Mouse (Mus musculus) intestine, embryonic 14.5 days (tissue): Measurements from ENCODE around the gene Tssk3. TPM values are rescaled to one million over a fixed set of nuclear protein-coding genes. Genes with fewer than 3 reads are reported as not detected.

Experiments used
- ATAC-seq: fragments of 200-750 bp; cut with Nextera tagmentation; replicated peaks from 2 replicates; pipeline ENCODE4 v1.8.0; 2017; ENCODE audit warnings: low read depth, moderate number of reproducible peaks, moderate TSS enrichment, moderate library complexity; ENCODE audit not compliant: low FRiP score, low TSS enrichment
- DNase-seq: peaks from one replicate; pipeline ENCODE4 v3.0.0-alpha.2; 2018; ENCODE audit warnings: low spot score
- H3K27ac ChIP-seq: fragments of 300-500 bp; sonication (generic); 2 replicates; pipeline ENCODE4 v1.5.1; 2014; ENCODE audit warnings: low read depth, mild to moderate bottlenecking, control low read depth
- H3K27me3 ChIP-seq: fragments of 300-500 bp; sonication (generic); replicated peaks from 2 replicates; pipeline ENCODE4 v1.6.1; 2014; ENCODE audit warnings: low read length, control low read depth; ENCODE audit not compliant: control insufficient read depth, insufficient read depth
- H3K36me3 ChIP-seq: fragments of 300-500 bp; sonication (generic); 2 replicates; pipeline ENCODE4 v1.6.1; 2014; ENCODE audit warnings: low read length, control low read depth; ENCODE audit not compliant: control insufficient read depth, insufficient read depth
- H3K4me1 ChIP-seq: fragments of 300-500 bp; sonication (generic); replicated peaks from 2 replicates; pipeline ENCODE4 v1.6.1; 2014; ENCODE audit warnings: low read length, control low read depth, mixed read lengths; ENCODE audit not compliant: control insufficient read depth, insufficient read depth
- H3K4me2 ChIP-seq: fragments of 300-500 bp; sonication (generic); 2 replicates; pipeline ENCODE4 v1.6.1; 2014; ENCODE audit warnings: low read length
- H3K4me3 ChIP-seq: fragments of 300-500 bp; sonication (generic); 2 replicates; pipeline ENCODE4 v1.5.1; 2014; ENCODE audit warnings: low read depth, low read length, control low read depth, mixed read lengths
- H3K9ac ChIP-seq: fragments of 300-500 bp; sonication (generic); 2 replicates; pipeline ENCODE4 v1.6.1; 2014; ENCODE audit warnings: mild to moderate bottlenecking, low read length
- H3K9me3 ChIP-seq: fragments of 300-500 bp; sonication (generic); 2 replicates; pipeline ENCODE4 v1.6.1; 2016; ENCODE audit warnings: low read length, control low read depth; ENCODE audit not compliant: control insufficient read depth
- WGBS: fragments of 180-500 bp; shearing (Covaris S2); extraction: QIAGEN DNeasy Blood & Tissue Kit; methylation state at CpG from one replicate; pipeline ENCODE4 v1.1.7; 2014; 5-methylcytosine and 5-hydroxymethylcytosine counted together
- polyA plus RNA-seq: library from polyadenylated mRNA; unstranded; fragments of >200 nt; fragmentation: Nextera tagmentation; extraction: Ambion mirVana; gene quantifications from 2 replicates; pipeline ENCODE4 v1.2.1, GENCODE M21; 2014

Gene Tssk3
- polyA plus RNA-seq, 1 experiment from 2014 or later = not detected

- DNase-seq (no peak), ATAC-seq (no peak)
- 58% methylated on average over 9 of the region's 10 CpGs for WGBS
Measured at GRCm38 (mm10) chr4:129507434-129508236, 16.8 kb upstream of the Tssk3 start.

GRCm38 (mm10) chr4:129505511-129505910, 14.7 kb upstream of the Tssk3 start:
- H3K27me3 ChIP-seq = no peaks in the 10 kb centered on the region
- H3K4me3 ChIP-seq = no peak overlapping the region
- peaks cover 16% of the 10 kb centered on the region; the same call in 1 of the 2 replicates for H3K4me1 ChIP-seq
- H3K9ac ChIP-seq = no peak overlapping the region
- DNase-seq = no peak
- H3K36me3 ChIP-seq = no peaks in the 10 kb centered on the region
- H3K9me3 ChIP-seq = no peaks in the 10 kb centered on the region
- H3K4me2 ChIP-seq = no peak overlapping the region
- no peak for ATAC-seq
- H3K27ac ChIP-seq = no peak overlapping the region
- WGBS = 78% methylated on average over 3 of the region's 3 CpGs

More at GRCm38 (mm10) chr4:129507434-129508236, 16.8 kb upstream of the Tssk3 start:
- no peak overlapping the region for H3K9ac ChIP-seq
- H3K27ac ChIP-seq = no peak overlapping the region
- no peaks in the 10 kb centered on the region for H3K27me3 ChIP-seq
- H3K4me1 ChIP-seq = peaks cover 7% of the 10 kb centered on the region; the same call in 1 of the 2 replicates
- no peaks in the 10 kb centered on the region for H3K9me3 ChIP-seq
- H3K4me2 ChIP-seq = no peak overlapping the region
- H3K4me3 ChIP-seq = no peak overlapping the region
- no peaks in the 10 kb centered on the region for H3K36me3 ChIP-seq

DNA sequence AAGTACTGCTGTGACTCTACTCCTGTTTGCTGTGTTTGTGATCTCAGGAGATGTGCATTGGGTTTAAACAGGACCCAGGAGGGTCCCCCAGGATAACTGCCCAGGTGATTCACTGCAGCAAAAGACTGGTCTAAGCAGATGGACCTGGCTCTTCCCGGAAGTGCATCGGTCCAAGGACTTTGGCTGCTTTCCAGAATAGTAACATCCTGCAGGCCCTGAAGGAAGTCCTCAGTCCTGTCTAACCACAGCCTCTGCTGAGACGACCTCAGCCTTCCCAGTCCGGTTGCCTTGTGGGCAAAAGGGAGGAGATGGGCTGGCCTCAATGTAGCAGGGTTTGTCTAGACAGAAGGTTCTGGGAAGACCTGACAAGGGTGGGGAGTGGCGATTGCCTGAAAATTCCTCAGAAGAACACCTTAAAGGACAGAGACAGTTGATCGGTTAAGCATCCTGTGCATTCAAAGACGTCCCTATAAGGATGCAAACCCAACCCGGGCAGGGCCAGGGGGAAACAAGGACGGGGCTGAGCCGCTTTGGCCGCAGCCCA, 12.2 kb upstream of the Tssk3 start:
- H3K9ac ChIP-seq = no peak overlapping the region
- no peak overlapping the region for H3K4me3 ChIP-seq
- no peaks in the 10 kb centered on the region for H3K36me3 ChIP-seq
- H3K9me3 ChIP-seq = no peaks in the 10 kb centered on the region
- WGBS = 54% methylated on average over 11 of the region's 11 CpGs
- ATAC-seq (no peak), DNase-seq (no peak)
- H3K4me2 ChIP-seq = no peak overlapping the region
- H3K27me3 ChIP-seq = no peaks in the 10 kb centered on the region
- H3K4me1 ChIP-seq = peaks cover 18% of the 10 kb centered on the region; the same call in 1 of the 2 replicates
- peak overlapping the region; percentile 59 for H3K27ac ChIP-seq

- no peak for DNase-seq
Measured at GRCm38 (mm10) chr4:129502327-129502888, 11.6 kb upstream of the Tssk3 start.

DNA sequence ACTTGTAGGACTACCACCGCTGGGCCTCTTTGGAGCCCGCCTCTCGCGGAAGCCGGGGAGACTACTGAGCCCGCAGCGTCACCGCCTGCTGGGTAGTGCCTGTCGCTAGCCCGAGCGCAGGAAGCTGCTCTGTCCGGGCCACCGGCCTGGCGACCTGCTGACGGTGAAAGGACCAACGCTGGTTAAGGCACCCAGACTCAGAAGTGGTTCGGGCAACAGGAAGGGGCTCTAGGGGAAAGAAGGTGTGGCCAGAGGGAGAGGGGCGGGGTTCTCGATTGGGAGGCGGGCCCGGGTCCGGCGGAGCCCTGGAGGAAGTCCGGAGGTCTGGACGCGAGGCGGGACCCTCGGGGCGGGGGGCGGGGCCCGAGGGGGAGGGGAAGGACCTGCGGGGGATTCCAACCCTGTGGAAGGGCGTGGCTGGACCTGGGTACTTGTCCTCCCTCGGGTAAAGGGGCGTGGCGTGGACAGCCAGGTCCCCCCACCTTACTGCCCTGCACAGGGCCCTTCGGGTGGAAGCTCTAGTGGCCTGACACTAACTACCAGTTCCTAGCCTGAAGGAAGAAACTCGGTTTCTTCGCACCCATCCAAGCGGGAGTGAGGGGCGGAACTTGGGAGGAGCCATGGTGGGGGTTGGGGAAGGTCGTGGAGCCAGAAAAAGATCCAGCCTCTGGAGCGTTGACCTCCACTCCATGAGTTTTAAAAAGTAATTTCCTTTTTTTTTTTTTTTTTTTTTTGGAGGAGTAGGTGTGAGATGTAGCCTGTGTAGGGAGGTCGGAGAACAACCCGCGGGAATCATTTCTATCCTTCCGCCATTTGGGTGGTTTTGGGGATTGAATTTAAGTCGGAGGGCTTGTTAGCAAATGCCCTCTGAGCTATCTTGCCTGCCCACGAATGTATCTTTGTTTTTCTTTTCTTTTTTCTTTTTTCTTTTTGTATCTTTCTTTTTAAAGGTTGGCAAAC, 10.1 kb upstream of the Tssk3 start:
- peak overlapping the region; percentile 91 for H3K27ac ChIP-seq
- no peaks in the 10 kb centered on the region for H3K27me3 ChIP-seq
- H3K4me3 ChIP-seq = peak overlapping the region; percentile 49
- H3K9me3 ChIP-seq = no peaks in the 10 kb centered on the region
- WGBS = 2% methylated on average over 45 of the region's 49 CpGs
- ATAC-seq (peak; percentile 89), DNase-seq (peak; percentile 97)
- peak overlapping the region; percentile 57 for H3K9ac ChIP-seq
- H3K4me2 ChIP-seq = peak overlapping the region; percentile 67
- no peaks in the 10 kb centered on the region for H3K36me3 ChIP-seq
- peaks cover 24% of the 10 kb centered on the region; the same call in 1 of the 2 replicates for H3K4me1 ChIP-seq

More at GRCm38 (mm10) chr4:129502327-129502888, 11.6 kb upstream of the Tssk3 start:
- Histone ChIP-seq H3K4me2 (no peak overlapping the region), H3K4me3 (no peak overlapping the region), H3K9me3 (no peaks in the 10 kb centered on the region), H3K4me1 (peaks cover 18% of the 10 kb centered on the region; the same call in 1 of the 2 replicates), H3K36me3 (no peaks in the 10 kb centered on the region), H3K27ac (peak overlapping the region; percentile 59), H3K9ac (no peak overlapping the region), H3K27me3 (no peaks in the 10 kb centered on the region)
- 49% methylated on average over 9 of the region's 9 CpGs for WGBS
- ATAC-seq = no peak

DNA sequence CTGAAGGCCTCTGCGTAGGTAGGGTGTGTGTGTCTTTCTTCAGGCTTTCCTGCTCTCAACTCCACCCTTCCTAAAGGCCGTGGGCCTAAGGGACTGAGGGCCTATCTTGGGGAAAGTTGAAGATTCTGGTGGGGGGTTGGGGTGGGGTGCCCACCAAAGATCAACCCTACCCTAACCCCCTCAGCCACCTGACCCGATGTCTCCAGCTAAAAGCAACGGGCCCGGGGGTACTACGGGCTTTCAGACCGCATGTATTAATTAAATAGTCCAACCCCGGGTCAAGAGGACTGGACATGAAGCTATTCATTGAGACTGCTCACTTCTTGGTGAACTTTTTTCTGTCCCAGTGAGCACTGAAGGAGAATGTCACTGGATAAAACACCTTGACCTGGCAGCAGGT, 9.2 kb upstream of the Tssk3 start:
- peak overlapping the region; percentile 57; the same call in 1 of the 2 replicates for H3K9ac ChIP-seq
- H3K9me3 ChIP-seq = no peaks in the 10 kb centered on the region
- DNase-seq = no peak
- H3K4me3 ChIP-seq = peak overlapping the region; percentile 49; the same call in 1 of the 2 replicates
- H3K4me1 ChIP-seq = peaks cover 24% of the 10 kb centered on the region; the same call in 1 of the 2 replicates
- H3K27me3 ChIP-seq = no peaks in the 10 kb centered on the region
- 85% methylated on average over 8 of the region's 8 CpGs for WGBS
- ATAC-seq = no peak
- peak overlapping the region; percentile 91 for H3K27ac ChIP-seq
- no peaks in the 10 kb centered on the region for H3K36me3 ChIP-seq
- H3K4me2 ChIP-seq = peak overlapping the region; percentile 67

DNA sequence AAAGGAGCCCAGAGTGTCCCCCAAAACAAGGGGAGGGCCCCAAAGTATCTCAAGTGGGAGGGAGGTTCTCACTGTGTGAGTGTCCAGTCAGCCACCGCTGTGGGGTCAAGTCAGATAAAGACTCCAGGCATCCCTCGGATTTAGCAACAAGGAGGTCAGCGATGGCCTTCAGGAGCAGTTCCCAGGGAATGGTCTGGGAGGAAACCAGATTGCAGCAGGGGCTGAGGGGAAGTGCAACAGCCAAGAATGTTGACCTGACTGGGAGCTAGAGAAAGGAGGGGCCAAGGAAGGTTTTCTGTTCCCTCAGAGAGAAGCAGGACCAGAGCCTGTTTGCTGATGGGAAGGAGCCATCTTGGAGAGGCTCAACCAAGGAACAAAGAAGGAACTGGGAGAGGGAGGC, 8.1 kb upstream of the Tssk3 start:
- Histone ChIP-seq H3K36me3 (no peaks in the 10 kb centered on the region), H3K27me3 (no peaks in the 10 kb centered on the region), H3K9me3 (no peaks in the 10 kb centered on the region), H3K4me1 (peaks cover 24% of the 10 kb centered on the region; the same call in 1 of the 2 replicates), H3K4me3 (no peak overlapping the region), H3K9ac (no peak overlapping the region), H3K27ac (no peak overlapping the region), H3K4me2 (no peak overlapping the region)
- 61% methylated on average over 3 of the region's 3 CpGs for WGBS
- ATAC-seq = no peak
- no peak for DNase-seq

DNA sequence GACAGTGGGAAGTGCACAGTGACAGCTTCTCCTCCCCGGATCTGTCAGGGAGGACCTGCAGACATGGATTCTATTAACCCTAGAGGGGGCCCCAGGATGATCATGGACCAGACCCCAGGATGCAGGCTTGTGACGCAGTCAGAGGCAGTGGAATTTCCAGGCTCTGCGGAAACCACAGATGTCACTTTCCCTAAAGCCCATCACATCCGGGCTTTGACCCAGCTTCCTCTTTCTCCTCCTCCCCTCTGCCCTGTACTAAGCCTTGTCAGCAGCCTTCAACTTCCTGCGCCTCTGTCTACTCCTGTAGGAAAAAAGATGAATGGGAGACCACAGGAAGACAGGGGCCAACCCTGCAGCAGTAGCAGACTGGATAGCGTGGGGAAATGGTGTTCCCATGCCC, 5.8 kb upstream of the Tssk3 start:
- Histone ChIP-seq H3K9ac (0 out of 2 replicates have a peak overlapping the region, but pooled peaks have one; percentile 3), H3K4me1 (peaks cover 14% of the 10 kb centered on the region), H3K4me3 (no peak overlapping the region), H3K4me2 (peak overlapping the region; percentile 26), H3K36me3 (no peaks in the 10 kb centered on the region), H3K27me3 (peaks cover 11% of the 10 kb centered on the region), H3K9me3 (no peaks in the 10 kb centered on the region), H3K27ac (peak overlapping the region; percentile 29; the same call in 1 of the 2 replicates)
- DNase-seq = no peak
- ATAC-seq = no peak
- WGBS = 26% methylated on average over 6 of the region's 6 CpGs
